Mouse (Mus musculus) MEL (cell line): ENCODE results near the gene Fam131c.

Source experiments
- CTCF ChIP-seq, 3 experiments: IDR thresholded peaks in 2 of 3; conservative IDR thresholded peaks in 1 of 3; 2 replicates each; pipeline ENCODE4 v1.5.1; 2011 to 2012; ENCODE audit warnings: low read length in 3 of 3, low read depth in 2 of 3, mild to moderate bottlenecking in 2 of 3, improper control_type of control experiment in 1 of 3, inconsistent platforms in 1 of 3, mixed read lengths in 1 of 3, moderate library complexity in 1 of 3; ENCODE audit not compliant: control insufficient read depth in 1 of 3, insufficient read depth in 1 of 3, poor library complexity in 1 of 3, severe bottlenecking in 1 of 3
- E2F4 ChIP-seq: IDR thresholded peaks from 2 replicates; pipeline ENCODE4 v1.6.1; 2011; ENCODE audit warnings: low read depth, low read length, improper control_type of control experiment, borderline replicate concordance
- GATA1 ChIP-seq: IDR thresholded peaks from 2 replicates; pipeline ENCODE4 v1.6.1; 2011; ENCODE audit warnings: low read depth, low read length, improper control_type of control experiment
- MAFK ChIP-seq: IDR thresholded peaks from 2 replicates; pipeline ENCODE4 v1.6.1; 2011; ENCODE audit warnings: low read depth, mild to moderate bottlenecking, low read length, improper control_type of control experiment, borderline replicate concordance
- MAX ChIP-seq: IDR thresholded peaks from 2 replicates; pipeline ENCODE4 v1.6.1; 2011; ENCODE audit warnings: low read length, improper control_type of control experiment
- POLR2AphosphoS2 ChIP-seq: IDR thresholded peaks from 2 replicates; pipeline ENCODE4 v1.6.1; 2011; ENCODE audit warnings: low read length, improper control_type of control experiment
- TAL1 ChIP-seq: IDR thresholded peaks from 2 replicates; pipeline ENCODE4 v1.6.1; 2012; ENCODE audit warnings: mild to moderate bottlenecking, inconsistent platforms, low read length, moderate library complexity, mixed read lengths

DNA sequence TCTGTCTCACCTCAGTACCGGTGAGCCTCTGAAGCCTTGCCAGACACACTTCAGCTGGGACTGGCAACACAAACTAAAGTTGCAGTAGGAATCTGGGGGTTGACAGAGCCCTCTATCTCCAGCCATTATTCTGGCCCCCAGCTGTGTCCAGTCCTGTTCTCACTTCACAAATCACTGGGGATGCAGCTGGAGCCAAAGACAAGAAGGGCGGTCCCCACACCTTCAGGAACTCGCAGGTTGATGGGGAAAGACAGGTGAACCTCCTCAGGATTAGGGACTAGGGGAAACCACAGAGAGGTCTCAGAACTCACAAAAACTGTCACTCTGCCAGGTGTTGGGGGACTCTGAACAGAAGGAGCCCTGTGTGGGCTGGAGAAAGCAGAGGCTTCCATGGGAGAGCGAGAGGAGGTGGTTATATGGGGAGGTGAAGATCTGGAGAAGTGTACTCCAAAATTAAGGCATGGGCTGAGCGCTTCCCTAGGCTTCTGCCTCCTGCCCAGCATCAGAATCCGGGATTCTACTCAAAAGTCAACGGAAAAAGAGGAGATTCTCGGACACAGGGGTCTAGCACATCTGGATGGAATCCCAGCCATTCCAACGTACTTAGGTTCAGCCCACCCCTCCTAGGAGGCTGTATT is 52.3 kb downstream of the Fam131c start, which contains the start of gene Hspb7:
- TF ChIP-seq TAL1 (no peak), CTCF (IDR thresholded peaks at IDR 0.05 in 2 of 3, conservative IDR thresholded peaks at IDR 0.05 in 1 of 3; ENCODE audit: control insufficient read depth in 1 of 3, insufficient read depth in 1 of 3, low read depth in 2 of 3, low read length in 3 of 3, poor library complexity in 1 of 3, severe bottlenecking in 1 of 3) (no peak), POLR2AphosphoS2 (no peak), E2F4 (no peak), GATA1 (no peak), MAFK (no peak), MAX (no peak)
